Mouse (Mus musculus): ENCODE data around the gene Hnrnpl. TPM values are rescaled to one million over a fixed set of nuclear protein-coding genes. Genes with fewer than 3 reads are reported as not detected.

Gene Hnrnpl
- polyA plus RNA-seq, 1 experiment: 541 TPM

- TF ChIP-seq CTCF (IDR thresholded peaks at IDR 0.05; ENCODE audit: control insufficient read depth, insufficient read depth, low read length): no peak
- no peak for TF ChIP-seq POLR2A (IDR thresholded peaks at IDR 0.05; ENCODE audit: borderline replicate concordance, control insufficient read depth, low read depth, low read length)
- H3K27ac ChIP-seq (ENCODE audit: control insufficient read depth, insufficient read depth, low read depth, low read length, poor library complexity): peak overlapping the region; percentile 48; the same call in 1 of the 2 replicates
- 19% methylated on average over 10 of the region's 10 CpGs for WGBS
- peaks cover 10% of the 10 kb centered on the region for H3K4me1 ChIP-seq (ENCODE audit: control insufficient read depth, insufficient read depth, low read length)
- H3K4me3 ChIP-seq (replicated peaks; ENCODE audit: control insufficient read depth, low read depth, low read length): no peak overlapping the region
Observed at GRCm38 (mm10) chr7:28802846-28803588, 5.3 kb upstream of the Hnrnpl start.

DNA sequence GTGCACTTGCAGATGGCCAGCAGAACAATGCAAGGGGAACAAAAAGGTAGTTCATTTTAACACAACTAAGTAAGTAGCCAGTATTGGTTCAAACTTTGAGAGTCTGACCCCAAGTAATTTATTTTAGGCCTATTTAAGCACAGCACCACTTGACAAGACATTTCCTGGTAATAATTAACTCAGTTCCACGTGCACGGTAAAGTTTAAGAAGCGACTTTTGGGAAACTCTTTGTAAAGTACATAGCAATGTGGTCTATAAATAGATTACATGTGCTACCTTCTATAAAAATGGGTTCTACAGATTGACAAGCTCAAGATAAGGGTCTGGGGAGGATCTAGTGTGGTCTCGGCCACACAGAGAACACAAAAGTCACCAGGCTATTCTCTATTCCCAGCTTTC is 4.6 kb upstream of the Hnrnpl start:
- Histone ChIP-seq H3K4me1 (ENCODE audit: control insufficient read depth, insufficient read depth, low read length) (peaks cover 10% of the 10 kb centered on the region), H3K4me3 (replicated peaks; ENCODE audit: control insufficient read depth, low read depth, low read length) (no peak overlapping the region), H3K27ac (ENCODE audit: control insufficient read depth, insufficient read depth, low read depth, low read length, poor library complexity) (no peak overlapping the region)
- no peak for TF ChIP-seq CTCF (IDR thresholded peaks at IDR 0.05; ENCODE audit: control insufficient read depth, insufficient read depth, low read length)
- TF ChIP-seq POLR2A (IDR thresholded peaks at IDR 0.05; ENCODE audit: borderline replicate concordance, control insufficient read depth, low read depth, low read length): no peak
- 66% methylated on average over 4 of the region's 4 CpGs for WGBS

DNA sequence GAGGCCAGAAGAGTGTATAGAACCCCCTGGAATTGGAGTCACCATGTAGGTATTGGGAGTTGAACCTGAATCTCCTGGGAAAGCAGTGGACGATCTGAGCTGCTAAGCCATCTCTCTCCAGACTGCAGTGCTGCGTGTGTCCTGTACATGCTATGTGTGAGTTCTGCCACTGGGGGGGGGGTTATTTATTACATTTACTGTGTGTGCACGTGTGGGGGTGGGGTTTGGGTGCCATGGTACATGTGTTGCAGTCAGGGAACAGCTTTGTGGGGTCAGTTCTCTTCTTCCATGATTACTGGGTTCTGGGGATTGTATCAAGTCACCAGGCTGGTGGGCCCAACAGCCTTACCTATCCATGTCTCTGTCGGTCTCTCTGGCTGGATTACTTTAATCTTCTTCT is 1.5 kb upstream of the Hnrnpl start:
- Histone ChIP-seq H3K27ac (ENCODE audit: control insufficient read depth, insufficient read depth, low read depth, low read length, poor library complexity) (no peak overlapping the region), H3K4me3 (replicated peaks; ENCODE audit: control insufficient read depth, low read depth, low read length) (no peak overlapping the region), H3K4me1 (ENCODE audit: control insufficient read depth, insufficient read depth, low read length) (peaks cover 10% of the 10 kb centered on the region)
- no peak for TF ChIP-seq CTCF (IDR thresholded peaks at IDR 0.05; ENCODE audit: control insufficient read depth, insufficient read depth, low read length)
- TF ChIP-seq POLR2A (IDR thresholded peaks at IDR 0.05; ENCODE audit: borderline replicate concordance, control insufficient read depth, low read depth, low read length): no peak
- 40% methylated on average over 4 of the region's 4 CpGs for WGBS

- TF ChIP-seq POLR2A (IDR thresholded peaks at IDR 0.05; ENCODE audit: borderline replicate concordance, control insufficient read depth, low read depth, low read length): no peak
- no peak for TF ChIP-seq CTCF (IDR thresholded peaks at IDR 0.05; ENCODE audit: control insufficient read depth, insufficient read depth, low read length)
- Histone ChIP-seq H3K4me1 (ENCODE audit: control insufficient read depth, insufficient read depth, low read length) (peaks cover 12% of the 10 kb centered on the region), H3K4me3 (replicated peaks; ENCODE audit: control insufficient read depth, low read depth, low read length) (no peak overlapping the region), H3K27ac (ENCODE audit: control insufficient read depth, insufficient read depth, low read depth, low read length, poor library complexity) (peak overlapping the region; percentile 99)
- 49% methylated on average over 6 of the region's 8 CpGs for WGBS
Observed at GRCm38 (mm10) chr7:28807641-28808220, 610 bp upstream of the Hnrnpl start.

DNA sequence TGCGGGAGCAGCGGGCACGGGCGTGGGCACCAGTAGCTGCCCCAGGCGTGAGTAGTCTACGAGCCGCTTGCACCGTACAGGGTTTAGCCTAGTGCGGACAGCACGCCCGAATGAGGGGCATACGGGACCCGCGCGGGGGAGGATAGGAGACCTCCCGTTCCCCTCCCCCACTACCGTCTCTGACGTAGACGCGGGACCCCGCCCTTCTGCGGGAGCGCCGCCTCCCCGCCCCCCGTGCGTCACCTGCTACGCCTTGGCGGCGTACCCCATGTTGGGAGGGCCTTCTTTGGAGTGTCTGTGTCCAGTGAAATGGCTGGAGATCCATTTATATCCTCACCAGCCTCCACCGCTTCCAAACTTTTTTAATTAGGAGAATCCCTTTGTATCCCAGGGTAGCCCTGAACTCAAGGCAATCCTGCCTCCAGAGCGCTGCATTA is 634 bp downstream of the Hnrnpl start:
- H3K27ac ChIP-seq (ENCODE audit: control insufficient read depth, insufficient read depth, low read depth, low read length, poor library complexity): peak overlapping the region; percentile 99
- TF ChIP-seq POLR2A (IDR thresholded peaks at IDR 0.05; ENCODE audit: borderline replicate concordance, control insufficient read depth, low read depth, low read length) (peak; percentile 88; the same call in 1 of the 2 replicates), CTCF (IDR thresholded peaks at IDR 0.05; ENCODE audit: control insufficient read depth, insufficient read depth, low read length) (no peak)
- peaks cover 7% of the 10 kb centered on the region for H3K4me1 ChIP-seq (ENCODE audit: control insufficient read depth, insufficient read depth, low read length)
- WGBS: under 1% methylated on average over 31 of the region's 32 CpGs
- H3K4me3 ChIP-seq (replicated peaks; ENCODE audit: control insufficient read depth, low read depth, low read length): peak overlapping the region; percentile 98

GRCm38 (mm10) chr7:28809401-28810089 is 1.2 kb downstream of the Hnrnpl start:
- under 1% methylated on average over 35 of the region's 35 CpGs for whole genome bisulfite sequencing
- peaks cover 7% of the 10 kb centered on the region for H3K4me1 ChIP-seq (ENCODE audit: control insufficient read depth, insufficient read depth, low read length)
- no peak for TF ChIP-seq CTCF (IDR thresholded peaks at IDR 0.05; ENCODE audit: control insufficient read depth, insufficient read depth, low read length)
- TF ChIP-seq POLR2A (IDR thresholded peaks at IDR 0.05; ENCODE audit: borderline replicate concordance, control insufficient read depth, low read depth, low read length): peak; percentile 39; the same call in 1 of the 2 replicates
- H3K4me3 ChIP-seq (replicated peaks; ENCODE audit: control insufficient read depth, low read depth, low read length): peak overlapping the region; percentile 98
- H3K27ac ChIP-seq (ENCODE audit: control insufficient read depth, insufficient read depth, low read depth, low read length, poor library complexity): peak overlapping the region; percentile 99

GRCm38 (mm10) chr7:28810107-28811066 is 2.0 kb downstream of the Hnrnpl start:
- WGBS: under 1% methylated on average over 70 of the region's 70 CpGs
- Histone ChIP-seq H3K27ac (ENCODE audit: control insufficient read depth, insufficient read depth, low read depth, low read length, poor library complexity) (peak overlapping the region; percentile 99), H3K4me1 (ENCODE audit: control insufficient read depth, insufficient read depth, low read length) (peaks cover 7% of the 10 kb centered on the region), H3K4me3 (replicated peaks; ENCODE audit: control insufficient read depth, low read depth, low read length) (peak overlapping the region; percentile 98)
- TF ChIP-seq POLR2A (IDR thresholded peaks at IDR 0.05; ENCODE audit: borderline replicate concordance, control insufficient read depth, low read depth, low read length): peak; percentile 92
- peak; percentile 22; the same call in 1 of the 2 replicates for TF ChIP-seq CTCF (IDR thresholded peaks at IDR 0.05; ENCODE audit: control insufficient read depth, insufficient read depth, low read length)
